Mouse (Mus musculus) intestine, embryonic 15.5 days (tissue): ENCODE results near the gene Gck. TPM values are rescaled to one million over a fixed set of nuclear protein-coding genes. Genes with fewer than 3 reads are reported as not detected.

ENCODE experiments used
- ATAC-seq: fragments of 200-750 bp; cut with Nextera tagmentation; 2 replicates; pipeline ENCODE4 v1.8.0; 2017; ENCODE audit warnings: moderate TSS enrichment, moderate library complexity
- H3K27ac ChIP-seq: fragments of 300-500 bp; sonication (generic); 2 replicates; pipeline ENCODE4 v1.5.1; 2015; ENCODE audit warnings: mild to moderate bottlenecking, inconsistent platforms
- H3K27me3 ChIP-seq: fragments of 300-500 bp; sonication (generic); replicated peaks from 2 replicates; pipeline ENCODE4 v1.6.1; 2015; ENCODE audit warnings: inconsistent platforms
- H3K36me3 ChIP-seq: fragments of 300-500 bp; sonication (generic); 2 replicates; pipeline ENCODE4 v1.6.1; 2015; ENCODE audit warnings: inconsistent platforms
- H3K4me1 ChIP-seq: fragments of 300-500 bp; sonication (generic); replicated peaks from 2 replicates; pipeline ENCODE4 v1.6.1; 2015; ENCODE audit warnings: inconsistent platforms
- H3K4me2 ChIP-seq: fragments of 300-500 bp; sonication (generic); replicated peaks from 2 replicates; pipeline ENCODE4 v1.6.1; 2015; ENCODE audit warnings: mild to moderate bottlenecking, inconsistent platforms
- H3K4me3 ChIP-seq: fragments of 300-500 bp; sonication (generic); replicated peaks from 2 replicates; pipeline ENCODE4 v1.5.1; 2015; ENCODE audit warnings: inconsistent platforms
- H3K9ac ChIP-seq: fragments of 300-500 bp; sonication (generic); 2 replicates; pipeline ENCODE4 v1.6.1; 2015; ENCODE audit warnings: inconsistent platforms
- H3K9me3 ChIP-seq: fragments of 300-500 bp; sonication (generic); 2 replicates; pipeline ENCODE4 v1.6.1; 2016; ENCODE audit warnings: inconsistent platforms
- WGBS: fragments of 180-500 bp; shearing (Covaris S2); methylation state at CpG from one replicate; pipeline ENCODE4 v1.1.7; 2015; 5-methylcytosine and 5-hydroxymethylcytosine counted together
- polyA plus RNA-seq: library from polyadenylated mRNA; unstranded; fragments of >200 nt; fragmentation: Nextera tagmentation; extraction: Ambion mirVana; gene quantifications from 2 replicates; pipeline ENCODE4 v1.2.1, GENCODE M21; 2015

The Gck gene
- polyA plus RNA-seq, 1 experiment from 2014 or later: 3.1 TPM

GRCm38 (mm10) chr11:5887250-5887649, 62.6 kb downstream of the Gck start:
- H3K27me3 ChIP-seq: no peaks in the 10 kb centered on the region
- no peaks in the 10 kb centered on the region for H3K9me3 ChIP-seq
- no peaks in the 10 kb centered on the region for H3K36me3 ChIP-seq
- H3K4me1 ChIP-seq: peaks cover 17% of the 10 kb centered on the region
- no peak overlapping the region for H3K9ac ChIP-seq
- no peak overlapping the region for H3K4me2 ChIP-seq
- no peak overlapping the region for H3K27ac ChIP-seq
- H3K4me3 ChIP-seq: no peak overlapping the region
- WGBS: 62% methylated on average over 5 of the region's 5 CpGs
- no peak for ATAC-seq

- WGBS: 19% methylated on average over 9 of the region's 9 CpGs
- ATAC-seq: no peak
- Histone ChIP-seq H3K9me3 (no peaks in the 10 kb centered on the region), H3K4me3 (no peak overlapping the region), H3K9ac (no peak overlapping the region), H3K27ac (no peak overlapping the region), H3K27me3 (no peaks in the 10 kb centered on the region), H3K4me1 (0 out of 2 replicates have a peak, but pooled peaks cover 8% of the 10 kb centered on the region), H3K4me2 (no peak overlapping the region), H3K36me3 (no peaks in the 10 kb centered on the region)
Measured at GRCm38 (mm10) chr11:5886187-5886586, 63.7 kb downstream of the Gck start.

DNA sequence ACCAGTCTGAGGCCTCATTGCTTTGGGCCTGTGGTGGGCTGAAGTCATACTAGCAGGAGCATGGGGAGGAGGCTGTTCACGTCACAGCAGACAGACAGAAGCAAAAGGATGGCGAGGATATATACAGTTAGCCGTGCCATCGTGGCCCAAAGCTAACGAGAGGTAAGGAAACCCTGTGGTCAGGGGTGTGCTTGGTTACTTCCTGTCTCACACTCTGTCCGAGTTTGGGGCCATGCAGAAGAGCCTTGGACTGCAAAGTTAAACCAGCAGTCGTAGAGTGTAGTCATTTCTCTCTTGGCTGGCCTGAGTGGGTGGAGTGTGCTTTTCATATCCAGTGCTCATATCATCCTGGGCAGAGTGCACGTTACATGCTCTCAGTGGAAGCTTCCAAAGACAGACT, 67.4 kb downstream of the Gck start:
- ATAC-seq: no peak
- Histone ChIP-seq H3K4me3 (no peak overlapping the region), H3K27me3 (no peaks in the 10 kb centered on the region), H3K36me3 (no peaks in the 10 kb centered on the region), H3K4me2 (no peak overlapping the region), H3K4me1 (peaks cover 3% of the 10 kb centered on the region; the same call in 1 of the 2 replicates), H3K9me3 (no peaks in the 10 kb centered on the region), H3K27ac (no peak overlapping the region), H3K9ac (no peak overlapping the region)
- 73% methylated on average over 8 of the region's 8 CpGs for WGBS

DNA sequence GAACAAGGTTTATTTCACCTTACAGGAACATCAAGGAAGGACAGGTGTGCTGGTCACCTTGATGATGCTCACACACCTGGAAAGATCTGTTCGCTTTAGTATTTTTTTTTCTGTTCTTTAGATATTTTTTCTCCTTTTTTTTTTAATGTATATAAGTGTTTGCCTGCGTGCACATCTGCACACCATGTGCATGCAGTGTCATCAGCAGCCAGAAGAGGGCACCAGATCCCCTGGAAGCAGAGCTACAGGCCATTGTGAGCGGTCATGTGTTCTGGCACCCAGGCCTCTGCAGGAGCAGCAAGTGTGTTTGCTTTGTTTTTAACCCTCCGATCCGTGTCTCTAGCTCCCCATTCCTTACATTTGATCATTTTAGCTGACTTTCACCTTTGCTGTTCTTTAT, 70.0 kb downstream of the Gck start:
- WGBS: 67% methylated on average over 5 of the region's 5 CpGs
- Histone ChIP-seq H3K27me3 (no peaks in the 10 kb centered on the region), H3K27ac (no peak overlapping the region), H3K4me3 (no peak overlapping the region), H3K9ac (no peak overlapping the region), H3K9me3 (no peaks in the 10 kb centered on the region), H3K4me1 (peaks cover 18% of the 10 kb centered on the region), H3K36me3 (peaks cover 4% of the 10 kb centered on the region; the same call in 1 of the 2 replicates), H3K4me2 (no peak overlapping the region)
- no peak for ATAC-seq

- H3K36me3 ChIP-seq: peaks cover 13% of the 10 kb centered on the region
- H3K9me3 ChIP-seq: no peaks in the 10 kb centered on the region
- H3K4me2 ChIP-seq: peak overlapping the region; percentile 79
- ATAC-seq: no peak
- peak overlapping the region; percentile 85 for H3K27ac ChIP-seq
- 41% methylated on average over 8 of the region's 8 CpGs for WGBS
- H3K4me3 ChIP-seq: peak overlapping the region; percentile 55
- H3K4me1 ChIP-seq: peaks cover 18% of the 10 kb centered on the region
- H3K27me3 ChIP-seq: no peaks in the 10 kb centered on the region
- H3K9ac ChIP-seq: peak overlapping the region; percentile 53
Measured at GRCm38 (mm10) chr11:5878661-5879060, 71.2 kb downstream of the Gck start.

DNA sequence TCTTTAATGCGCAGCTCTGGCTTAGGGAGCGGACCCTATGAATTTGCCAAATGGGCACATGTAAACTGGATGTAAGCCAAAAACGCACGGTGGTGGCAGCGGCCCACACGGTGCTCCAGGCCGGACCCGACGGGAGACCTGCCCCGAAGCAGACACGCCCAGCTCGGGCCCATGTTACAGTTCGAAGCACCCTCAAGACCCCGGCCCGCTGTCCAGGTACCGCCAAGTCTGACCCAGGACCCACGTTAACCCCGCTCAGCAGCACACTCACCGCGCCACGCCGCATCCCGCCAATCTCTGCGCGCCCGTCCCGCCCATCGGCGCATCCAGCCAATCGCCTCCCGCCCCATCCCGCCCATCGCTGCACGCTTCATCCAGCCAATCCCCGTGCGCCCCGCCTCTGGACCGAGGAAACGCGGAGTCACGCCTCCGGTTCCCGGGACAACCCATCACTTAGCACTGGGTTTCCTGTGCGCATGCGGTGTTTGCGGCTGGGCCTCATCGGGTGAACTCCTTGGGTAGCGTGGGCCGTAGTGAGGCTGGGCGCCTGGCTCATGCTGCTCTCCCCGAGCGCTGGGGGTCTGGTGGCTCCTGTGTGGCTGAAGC, 71.9 kb downstream of the Gck start, which contains the start of gene Pold2:
Gene Pold2 (minus strand): TSS at position 372 of the 606 bp plus-strand sequence.
- H3K9ac ChIP-seq: peak within 1 kb of the TSS; percentile 66
- no peaks in the 10 kb centered on the region for H3K9me3 ChIP-seq
- peak within 1 kb of the TSS; percentile 79 for H3K4me2 ChIP-seq
- peaks cover 19% of the 10 kb centered on the region for H3K36me3 ChIP-seq
- under 1% methylated on average over 52 of the region's 52 CpGs for WGBS
- H3K27me3 ChIP-seq: no peaks in the 10 kb centered on the region
- H3K4me1 ChIP-seq: peaks cover 18% of the 10 kb centered on the region
- H3K4me3 ChIP-seq: peak within 1 kb of the TSS; percentile 55
- peak; percentile 99 for ATAC-seq
- H3K27ac ChIP-seq: peak within 1 kb of the TSS; percentile 85

GRCm38 (mm10) chr11:5877421-5877820, 72.5 kb downstream of the Gck start:
- Histone ChIP-seq H3K4me1 (peaks cover 18% of the 10 kb centered on the region), H3K27me3 (no peaks in the 10 kb centered on the region), H3K4me2 (peak overlapping the region; percentile 79), H3K4me3 (peak overlapping the region; percentile 55), H3K36me3 (peaks cover 23% of the 10 kb centered on the region), H3K9me3 (no peaks in the 10 kb centered on the region), H3K9ac (peak overlapping the region; percentile 66), H3K27ac (no peak overlapping the region)
- ATAC-seq: no peak
- WGBS: 1% methylated on average over 5 of the region's 5 CpGs

- Histone ChIP-seq H3K4me3 (no peak overlapping the region), H3K27me3 (no peaks in the 10 kb centered on the region), H3K4me2 (no peak overlapping the region), H3K27ac (no peak overlapping the region), H3K9ac (no peak overlapping the region), H3K36me3 (peaks cover 32% of the 10 kb centered on the region), H3K9me3 (no peaks in the 10 kb centered on the region), H3K4me1 (peaks cover 15% of the 10 kb centered on the region)
- no peak for ATAC-seq
- WGBS: 98% methylated on average over 9 of the region's 9 CpGs
Measured at GRCm38 (mm10) chr11:5873192-5873591, 76.7 kb downstream of the Gck start.

- ATAC-seq: no peak
- H3K27ac ChIP-seq: no peak overlapping the region
- peaks cover 15% of the 10 kb centered on the region for H3K4me1 ChIP-seq
- 88% methylated on average over 11 of the region's 11 CpGs for WGBS
- no peak overlapping the region for H3K4me2 ChIP-seq
- no peaks in the 10 kb centered on the region for H3K9me3 ChIP-seq
- H3K4me3 ChIP-seq: no peak overlapping the region
- peaks cover 32% of the 10 kb centered on the region for H3K36me3 ChIP-seq
- H3K9ac ChIP-seq: no peak overlapping the region
- no peaks in the 10 kb centered on the region for H3K27me3 ChIP-seq
Measured at GRCm38 (mm10) chr11:5872707-5873106, 77.2 kb downstream of the Gck start.

DNA sequence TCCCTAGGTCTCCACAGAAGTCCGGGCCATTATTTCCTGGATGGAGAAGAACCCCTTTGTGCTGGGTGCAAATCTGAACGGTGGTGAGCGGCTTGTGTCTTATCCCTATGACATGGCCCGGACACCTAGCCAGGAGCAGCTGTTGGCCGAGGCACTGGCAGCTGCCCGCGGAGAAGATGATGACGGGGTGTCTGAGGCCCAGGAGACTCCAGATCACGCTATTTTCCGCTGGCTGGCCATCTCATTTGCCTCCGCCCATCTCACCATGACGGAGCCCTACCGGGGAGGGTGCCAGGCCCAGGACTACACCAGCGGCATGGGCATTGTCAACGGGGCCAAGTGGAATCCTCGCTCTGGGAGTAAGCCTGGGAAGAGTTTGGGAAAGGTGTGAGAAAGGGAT, 79.8 kb downstream of the Gck start:
- Histone ChIP-seq H3K36me3 (peaks cover 28% of the 10 kb centered on the region), H3K27ac (no peak overlapping the region), H3K4me2 (no peak overlapping the region), H3K9me3 (no peaks in the 10 kb centered on the region), H3K4me3 (no peak overlapping the region), H3K27me3 (no peaks in the 10 kb centered on the region), H3K9ac (no peak overlapping the region), H3K4me1 (no peaks in the 10 kb centered on the region)
- no peak for ATAC-seq
- WGBS: 89% methylated on average over 16 of the region's 16 CpGs

DNA sequence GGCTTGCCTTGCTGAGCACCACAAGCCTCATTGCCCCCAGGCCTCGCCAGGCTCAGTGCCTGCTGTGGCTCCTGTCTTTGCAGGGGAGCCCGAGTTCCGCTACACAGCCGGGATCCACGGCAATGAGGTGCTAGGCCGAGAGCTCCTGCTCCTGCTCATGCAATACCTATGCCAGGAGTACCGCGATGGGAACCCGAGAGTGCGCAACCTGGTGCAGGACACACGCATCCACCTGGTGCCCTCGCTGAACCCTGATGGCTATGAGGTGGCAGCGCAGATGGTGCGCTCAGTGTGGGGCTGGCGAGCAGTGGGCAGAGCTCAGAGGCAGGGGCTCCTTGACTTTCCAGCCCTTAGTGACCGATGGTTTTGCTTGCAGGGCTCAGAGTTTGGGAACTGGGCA, 80.5 kb downstream of the Gck start:
- Histone ChIP-seq H3K9me3 (no peaks in the 10 kb centered on the region), H3K4me2 (no peak overlapping the region), H3K27me3 (no peaks in the 10 kb centered on the region), H3K4me1 (no peaks in the 10 kb centered on the region), H3K4me3 (no peak overlapping the region), H3K27ac (no peak overlapping the region), H3K36me3 (peaks cover 24% of the 10 kb centered on the region), H3K9ac (no peak overlapping the region)
- no peak for ATAC-seq
- 91% methylated on average over 16 of the region's 16 CpGs for WGBS

- H3K4me2 ChIP-seq: no peak overlapping the region
- WGBS: 87% methylated on average over 12 of the region's 12 CpGs
- peaks cover 15% of the 10 kb centered on the region for H3K36me3 ChIP-seq
- no peaks in the 10 kb centered on the region for H3K9me3 ChIP-seq
- ATAC-seq: no peak
- no peak overlapping the region for H3K9ac ChIP-seq
- H3K4me3 ChIP-seq: no peak overlapping the region
- H3K4me1 ChIP-seq: no peaks in the 10 kb centered on the region
- no peaks in the 10 kb centered on the region for H3K27me3 ChIP-seq
- no peak overlapping the region for H3K27ac ChIP-seq
Measured at GRCm38 (mm10) chr11:5868324-5868723, 81.6 kb downstream of the Gck start.

GRCm38 (mm10) chr11:5867196-5867595, 82.7 kb downstream of the Gck start:
- WGBS: 75% methylated on average over 2 of the region's 2 CpGs
- no peaks in the 10 kb centered on the region for H3K27me3 ChIP-seq
- H3K9ac ChIP-seq: no peak overlapping the region
- no peak overlapping the region for H3K4me2 ChIP-seq
- peaks cover 6% of the 10 kb centered on the region for H3K36me3 ChIP-seq
- peaks cover 10% of the 10 kb centered on the region; the same call in 1 of the 2 replicates for H3K4me1 ChIP-seq
- H3K4me3 ChIP-seq: no peak overlapping the region
- no peak for ATAC-seq
- H3K9me3 ChIP-seq: no peaks in the 10 kb centered on the region
- H3K27ac ChIP-seq: no peak overlapping the region
